Comparison of ENCODE assay signal across 9 mouse cellular contexts in genomic region chr1:187300626-187301025, GRCm38 (mm10).
DNase-seq lines count a peak whose midpoint lies in the region; ATAC-seq and TF ChIP-seq lines count a peak whose summit lies in the region.
"Had no signal": no experiment of that assay in that cellular context is flagged by ENCODE, and none has a peak within 500 bp of the region (broad histone marks: within the 10 kb centered on the region; RNA-seq: fewer than 3 reads in every experiment).

No protein-coding gene starts in this region.

- no peak overlapping the region for H3K27ac ChIP-seq in intestine, embryonic 15.5 days
- H3K27ac ChIP-seq in intestine, postnatal 0 days (ENCODE audit: low read depth, low read length): no peak overlapping the region
- H3K27ac ChIP-seq in limb, embryonic 11.5 days (replicated peaks; ENCODE audit: low read depth, low read length): no peak overlapping the region
- H3K27ac ChIP-seq in liver, embryonic 12.5 days: no peak overlapping the region

- WGBS in intestine, embryonic 15.5 days: 35% methylated on average over 5 of the region's 5 CpGs
- WGBS in intestine, postnatal 0 days: 61% methylated on average over 5 of the region's 5 CpGs
- 35% methylated on average over 5 of the region's 5 CpGs for WGBS in limb, embryonic 11.5 days
- whole genome bisulfite sequencing in liver, embryonic 12.5 days (ENCODE audit: insufficient replicate concordance): 66% methylated on average over 5 of the region's 5 CpGs

- no peaks in the 10 kb centered on the region for H3K27me3 ChIP-seq in intestine, embryonic 15.5 days (replicated peaks)
- no peaks in the 10 kb centered on the region for H3K27me3 ChIP-seq in intestine, postnatal 0 days (replicated peaks; ENCODE audit: control insufficient read depth, insufficient read depth, low read length)
- H3K27me3 ChIP-seq in limb, embryonic 11.5 days (ENCODE audit: control insufficient read depth, insufficient read depth, low read length): no peaks in the 10 kb centered on the region
- H3K27me3 ChIP-seq in liver, embryonic 12.5 days (replicated peaks): no peaks in the 10 kb centered on the region
- H3K27me3 ChIP-seq: CH12.LX had no signal

- DNase-seq in embryo, embryonic 10.5 days (ENCODE audit: low spot score): peak; percentile 15
- peak; percentile 61 for DNase-seq in kidney, adult 11 months
- DNase-seq in limb, embryonic 11.5 days (ENCODE audit: low spot score): peak; percentile 40
- DNase-seq in gastrocnemius, postnatal 10 days: no peak
- no peak for DNase-seq in cerebellum, postnatal 36 days

- H3K36me3 ChIP-seq in intestine, embryonic 15.5 days: no peaks in the 10 kb centered on the region
- H3K36me3 ChIP-seq in intestine, postnatal 0 days (ENCODE audit: control insufficient read depth, insufficient read depth): no peaks in the 10 kb centered on the region
- H3K36me3 ChIP-seq in limb, embryonic 11.5 days (ENCODE audit: control insufficient read depth, insufficient read depth, low read length): no peaks in the 10 kb centered on the region
- H3K36me3 ChIP-seq in liver, embryonic 12.5 days: no peaks in the 10 kb centered on the region

- no peaks in the 10 kb centered on the region for H3K9me3 ChIP-seq in intestine, embryonic 15.5 days
- H3K9me3 ChIP-seq in intestine, postnatal 0 days (ENCODE audit: control insufficient read depth): no peaks in the 10 kb centered on the region
- no peaks in the 10 kb centered on the region for H3K9me3 ChIP-seq in limb, embryonic 11.5 days (ENCODE audit: control insufficient read depth, low read length)
- H3K9me3 ChIP-seq in liver, embryonic 12.5 days (replicated peaks): no peaks in the 10 kb centered on the region

- H3K9ac ChIP-seq in intestine, embryonic 15.5 days: no peak overlapping the region
- no peak overlapping the region for H3K9ac ChIP-seq in intestine, postnatal 0 days (ENCODE audit: low read depth, low read length)
- H3K9ac ChIP-seq in limb, embryonic 11.5 days (ENCODE audit: low read length): no peak overlapping the region
- H3K9ac ChIP-seq in liver, embryonic 12.5 days: no peak overlapping the region

- peaks cover 9% of the 10 kb centered on the region for H3K4me1 ChIP-seq in intestine, embryonic 15.5 days (replicated peaks)
- H3K4me1 ChIP-seq in intestine, postnatal 0 days (replicated peaks; ENCODE audit: control insufficient read depth, insufficient read depth, low read length): no peaks in the 10 kb centered on the region
- no peaks in the 10 kb centered on the region for H3K4me1 ChIP-seq in limb, embryonic 11.5 days (ENCODE audit: control insufficient read depth, insufficient read depth, low read length)
- H3K4me1 ChIP-seq in liver, embryonic 12.5 days: no peaks in the 10 kb centered on the region; the same call in 1 of the 2 replicates

- H3K4me2 ChIP-seq in intestine, embryonic 15.5 days (replicated peaks): no peak overlapping the region
- no peak overlapping the region for H3K4me2 ChIP-seq in intestine, postnatal 0 days (replicated peaks; ENCODE audit: low read depth)
- H3K4me2 ChIP-seq in limb, embryonic 11.5 days (ENCODE audit: low read depth, severe bottlenecking): no peak overlapping the region
- no peak overlapping the region for H3K4me2 ChIP-seq in liver, embryonic 12.5 days

- 0 out of 2 replicates have a peak, but pooled peaks have one; percentile 31 for ATAC-seq in intestine, embryonic 15.5 days
- ATAC-seq in intestine, postnatal 0 days: no peak
- no peak for ATAC-seq in limb, embryonic 11.5 days (ENCODE audit: insufficient number of reproducible peaks, low FRiP score, low TSS enrichment, low read depth)
- no peak for ATAC-seq in liver, embryonic 12.5 days

- no peak for TF ChIP-seq CTCF in intestine, postnatal 0 days (IDR thresholded peaks at IDR 0.05; ENCODE audit: low read depth)

- H3K4me3 ChIP-seq in intestine, embryonic 15.5 days (replicated peaks): no peak overlapping the region
- no peak overlapping the region for H3K4me3 ChIP-seq in intestine, postnatal 0 days (ENCODE audit: low read depth, low read length)
- no peak overlapping the region for H3K4me3 ChIP-seq in limb, embryonic 11.5 days (ENCODE audit: low read depth, low read length)
- H3K4me3 ChIP-seq in liver, embryonic 12.5 days: no peak overlapping the region

Comparison
In these comparisons a context has a peak if more than half of its experiments do, and no peak if none do; other contexts are left out.
1. DNase-seq: peak in embryo, embryonic 10.5 days (single experiment), kidney, adult 11 months (single experiment) and limb, embryonic 11.5 days (single experiment); none in gastrocnemius, postnatal 10 days (single experiment) and cerebellum, postnatal 36 days (0 of 2).